Mouse (Mus musculus) kidney, embryonic 16.5 days (tissue): ENCODE results near the gene Pard3b. TPM values are rescaled to one million over a fixed set of nuclear protein-coding genes. Genes with fewer than 3 reads are reported as not detected.

Experiments
- ATAC-seq: fragments of 200-750 bp; cut with Nextera tagmentation; 2 replicates; pipeline ENCODE4 v1.8.0; 2017; ENCODE audit warnings: moderate TSS enrichment; ENCODE audit not compliant: low FRiP score, low TSS enrichment
- H3K27ac ChIP-seq: fragments of 300-500 bp; sonication (generic); 2 replicates; pipeline ENCODE4 v1.5.1; 2014; ENCODE audit warnings: low read length
- H3K27me3 ChIP-seq: fragments of 300-500 bp; sonication (generic); 2 replicates; pipeline ENCODE4 v1.6.1; 2014; ENCODE audit warnings: low read length, control low read depth, mixed read lengths; ENCODE audit not compliant: insufficient read depth
- H3K36me3 ChIP-seq: fragments of 300-500 bp; sonication (generic); 2 replicates; pipeline ENCODE4 v1.6.1; 2014; ENCODE audit warnings: low read length, control low read depth, mixed read lengths; ENCODE audit not compliant: insufficient read depth
- H3K4me1 ChIP-seq: fragments of 300-500 bp; sonication (generic); 2 replicates; pipeline ENCODE4 v1.6.1; 2014; ENCODE audit warnings: low read length, control low read depth, mixed read lengths; ENCODE audit not compliant: insufficient read depth
- H3K4me2 ChIP-seq: fragments of 300-500 bp; sonication (generic); replicated peaks from 2 replicates; pipeline ENCODE4 v1.6.1; 2014; ENCODE audit warnings: low read depth, low read length
- H3K4me3 ChIP-seq: fragments of 300-500 bp; sonication (generic); 2 replicates; pipeline ENCODE4 v1.5.1; 2014; ENCODE audit warnings: mild to moderate bottlenecking, low read length
- H3K9ac ChIP-seq: fragments of 300-500 bp; sonication (generic); replicated peaks from 2 replicates; pipeline ENCODE4 v1.6.1; 2014; ENCODE audit warnings: low read length
- H3K9me3 ChIP-seq: fragments of 300-500 bp; sonication (generic); 2 replicates; pipeline ENCODE4 v1.6.1; 2016; ENCODE audit warnings: low read length, control low read depth
- WGBS: fragments of 180-500 bp; shearing (Covaris S2); extraction: QIAGEN DNeasy Blood & Tissue Kit; methylation state at CpG from one replicate; pipeline ENCODE4 v1.1.7; 2014; 5-methylcytosine and 5-hydroxymethylcytosine counted together
- polyA plus RNA-seq: library from polyadenylated mRNA; unstranded; fragments of >200 nt; fragmentation: Nextera tagmentation; extraction: Ambion mirVana; gene quantifications from 2 replicates; pipeline ENCODE4 v1.2.1, GENCODE M21; 2015

The Pard3b gene
- polyA plus RNA-seq, 1 experiment from 2014 or later, result 17.6 TPM

DNA sequence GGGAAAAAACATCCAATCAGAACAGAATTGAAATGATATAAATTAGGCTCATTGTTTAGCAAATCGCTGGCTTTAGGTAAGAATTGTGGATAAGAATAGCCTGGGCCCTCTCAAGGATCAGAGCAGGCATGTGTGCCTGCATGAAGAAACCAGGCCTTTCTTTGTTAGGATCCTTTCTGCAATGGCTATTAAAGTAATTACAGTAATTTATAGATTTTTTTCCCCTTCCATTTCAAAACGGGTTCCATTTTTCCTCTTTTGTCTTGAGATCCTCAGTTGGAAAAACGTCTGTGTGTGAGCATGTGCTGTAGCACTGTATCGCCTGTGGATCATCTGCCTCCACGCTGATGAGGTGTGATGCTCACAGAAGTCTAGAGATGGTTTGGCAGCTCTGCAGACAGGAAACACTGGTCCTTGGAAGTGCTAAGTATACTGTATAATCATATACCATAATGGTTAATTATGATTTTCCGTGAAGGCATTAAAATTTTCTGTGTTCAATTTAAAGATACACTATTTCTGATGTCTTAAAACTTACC is 198.5 kb downstream of the Pard3b start:
- Histone ChIP-seq H3K4me3 (no peak overlapping the region), H3K27me3 (no peaks in the 10 kb centered on the region), H3K9ac (no peak overlapping the region), H3K4me2 (no peak overlapping the region), H3K36me3 (no peaks in the 10 kb centered on the region), H3K4me1 (no peaks in the 10 kb centered on the region), H3K9me3 (no peaks in the 10 kb centered on the region), H3K27ac (no peak overlapping the region)
- 77% methylated on average over 6 of the region's 6 CpGs for WGBS
- no peak for ATAC-seq

DNA sequence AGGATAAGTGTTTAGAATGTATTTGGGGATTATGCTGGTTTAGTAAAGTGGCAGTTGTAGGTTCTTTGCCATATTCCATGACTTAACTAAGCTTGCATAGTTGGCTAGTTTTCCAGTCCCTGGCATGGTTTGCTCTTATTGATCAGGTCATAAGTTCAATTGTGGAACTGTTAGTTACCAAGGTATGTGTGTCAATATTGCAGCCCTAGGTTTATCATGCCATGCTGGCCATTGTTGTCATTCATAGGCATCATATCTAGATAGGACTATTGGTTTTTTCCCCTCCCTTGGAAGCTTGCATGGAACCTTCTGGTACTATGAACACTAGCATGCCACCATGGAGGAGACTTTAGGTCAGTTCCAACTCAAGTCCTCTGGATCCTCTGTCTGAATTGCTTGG is 208.0 kb downstream of the Pard3b start:
- Histone ChIP-seq H3K27ac (no peak overlapping the region), H3K9ac (no peak overlapping the region), H3K9me3 (no peaks in the 10 kb centered on the region), H3K4me2 (no peak overlapping the region), H3K27me3 (no peaks in the 10 kb centered on the region), H3K4me1 (no peaks in the 10 kb centered on the region), H3K4me3 (no peak overlapping the region), H3K36me3 (no peaks in the 10 kb centered on the region)
- no peak for ATAC-seq

DNA sequence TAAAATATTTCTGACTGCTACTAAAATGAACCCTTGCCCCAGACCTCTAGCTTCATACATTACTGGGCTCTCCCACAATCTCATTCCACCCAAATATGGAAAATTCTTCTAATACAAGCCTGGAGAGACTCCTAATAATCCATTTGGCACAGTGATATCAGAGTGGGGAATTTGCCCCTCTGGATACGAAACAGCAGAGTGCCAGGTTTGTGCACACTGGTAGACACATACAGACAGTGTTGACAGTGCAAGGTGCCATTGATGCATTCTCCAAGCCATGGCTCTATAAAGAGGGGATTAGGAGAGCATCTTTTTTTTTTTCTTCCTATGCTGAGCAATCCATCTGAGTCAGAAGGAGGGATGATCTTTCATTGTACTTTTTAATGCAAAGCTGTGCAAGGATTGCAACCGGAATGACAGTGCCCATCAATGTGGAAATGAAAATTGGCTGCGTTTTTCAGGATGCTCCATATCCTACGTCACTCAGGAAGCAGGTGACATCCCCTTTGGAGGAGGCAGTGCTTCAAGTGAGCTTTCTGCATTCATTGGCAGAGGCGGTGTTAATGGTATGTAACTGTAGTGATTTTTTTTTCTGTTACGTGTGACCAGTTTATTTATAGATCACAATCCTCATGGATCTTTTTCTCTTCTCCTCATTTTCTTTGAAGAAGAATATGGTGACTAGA is 210.5 kb downstream of the Pard3b start:
- WGBS, result 81% methylated on average over 6 of the region's 6 CpGs
- H3K4me3 ChIP-seq, result no peak overlapping the region
- no peaks in the 10 kb centered on the region for H3K36me3 ChIP-seq
- H3K27ac ChIP-seq, result no peak overlapping the region
- H3K4me2 ChIP-seq, result no peak overlapping the region
- no peak for ATAC-seq
- no peaks in the 10 kb centered on the region for H3K27me3 ChIP-seq
- no peak overlapping the region for H3K9ac ChIP-seq
- H3K4me1 ChIP-seq, result no peaks in the 10 kb centered on the region
- H3K9me3 ChIP-seq, result no peaks in the 10 kb centered on the region

DNA sequence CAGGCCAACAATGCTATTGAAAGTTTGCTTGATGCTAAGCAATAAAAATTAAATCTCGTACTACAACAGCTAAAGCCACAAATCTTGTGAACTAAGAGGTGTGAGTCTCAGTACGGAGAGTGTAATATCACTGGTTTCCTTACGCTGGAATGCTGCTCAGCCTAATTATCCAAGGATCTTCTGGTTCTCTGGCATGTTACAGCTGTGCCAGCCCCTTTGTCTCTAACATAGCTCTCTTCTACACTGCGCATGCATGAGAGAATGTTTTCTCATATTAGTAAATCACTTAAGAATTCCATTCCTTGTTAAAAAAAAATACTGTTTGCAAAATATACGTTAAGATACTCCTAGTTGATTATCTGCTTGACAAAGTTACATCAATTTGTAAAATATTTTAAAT is 211.8 kb downstream of the Pard3b start:
- H3K27me3 ChIP-seq, result no peaks in the 10 kb centered on the region
- no peaks in the 10 kb centered on the region for H3K36me3 ChIP-seq
- H3K27ac ChIP-seq, result no peak overlapping the region
- no peak overlapping the region for H3K4me3 ChIP-seq
- no peaks in the 10 kb centered on the region for H3K4me1 ChIP-seq
- ATAC-seq, result no peak
- no peak overlapping the region for H3K4me2 ChIP-seq
- H3K9me3 ChIP-seq, result no peaks in the 10 kb centered on the region
- no peak overlapping the region for H3K9ac ChIP-seq
- 71% methylated on average over 5 of the region's 5 CpGs for WGBS

DNA sequence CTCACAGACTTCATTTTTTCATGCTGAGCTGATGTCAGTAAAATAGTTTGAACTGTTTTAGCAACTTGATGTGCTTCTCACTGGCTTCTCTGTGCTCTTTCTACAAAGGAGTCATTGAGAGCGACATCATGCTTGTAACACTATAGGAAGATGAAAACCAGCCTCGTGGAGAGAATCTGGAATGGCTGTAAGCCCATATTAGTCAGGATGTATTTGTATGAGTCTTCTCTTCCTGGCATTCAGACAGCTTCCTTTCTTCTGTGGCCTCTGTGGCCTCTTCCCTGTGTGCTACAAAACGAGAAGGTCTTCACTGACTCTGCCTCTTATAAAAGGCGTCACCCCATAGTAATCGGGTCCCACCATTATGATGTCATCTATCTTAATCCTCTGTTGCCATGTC is 212.6 kb downstream of the Pard3b start:
- Histone ChIP-seq H3K27ac (no peak overlapping the region), H3K36me3 (no peaks in the 10 kb centered on the region), H3K4me1 (no peaks in the 10 kb centered on the region), H3K27me3 (no peaks in the 10 kb centered on the region), H3K4me2 (no peak overlapping the region), H3K9me3 (no peaks in the 10 kb centered on the region), H3K9ac (no peak overlapping the region), H3K4me3 (no peak overlapping the region)
- no peak for ATAC-seq
- WGBS, result 75% methylated on average over 5 of the region's 5 CpGs

DNA sequence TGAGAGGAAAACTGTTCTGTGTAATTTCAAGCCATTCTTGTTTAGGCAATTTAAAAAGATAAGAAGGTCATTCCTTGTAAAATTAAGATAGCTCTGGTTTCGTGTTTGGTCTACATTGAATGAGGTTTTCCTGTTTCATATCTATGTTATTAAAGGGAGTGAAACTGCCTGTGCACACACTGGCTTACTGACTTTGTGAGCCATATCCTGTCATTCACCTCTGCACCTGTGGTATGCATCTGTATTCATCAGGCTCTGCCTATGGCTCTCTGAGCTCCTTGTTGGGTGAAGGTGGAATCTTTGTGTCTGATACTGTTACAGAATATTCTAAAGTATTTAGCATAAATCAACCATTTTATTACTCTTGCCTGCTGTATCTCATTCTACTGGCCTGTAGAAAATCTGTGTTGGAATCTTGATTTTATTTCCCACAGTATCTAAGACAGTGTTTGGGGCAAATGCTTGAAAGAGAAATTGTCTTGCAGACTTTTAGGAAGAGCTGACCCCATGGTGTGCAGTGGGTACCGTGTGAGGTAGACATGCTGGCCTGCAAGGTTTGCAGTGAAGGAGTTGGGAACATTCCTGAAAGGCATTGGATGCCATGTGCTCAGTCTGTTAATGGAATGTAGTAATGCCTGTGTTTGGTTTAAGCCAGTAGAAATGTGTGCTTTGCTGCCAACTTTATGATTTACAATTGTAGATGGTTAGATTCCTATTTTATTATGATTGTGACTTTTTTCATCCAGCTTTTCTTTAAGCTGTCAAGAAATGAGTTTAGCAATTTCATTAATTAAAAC is 228.9 kb downstream of the Pard3b start:
- 0 out of 2 replicates have a peak, but pooled peaks cover 2% of the 10 kb centered on the region for H3K9me3 ChIP-seq
- H3K27me3 ChIP-seq, result no peaks in the 10 kb centered on the region
- no peak for ATAC-seq
- H3K4me2 ChIP-seq, result no peak overlapping the region
- H3K36me3 ChIP-seq, result no peaks in the 10 kb centered on the region
- H3K4me1 ChIP-seq, result no peaks in the 10 kb centered on the region
- no peak overlapping the region for H3K27ac ChIP-seq
- H3K4me3 ChIP-seq, result no peak overlapping the region
- 57% methylated on average over 2 of the region's 2 CpGs for WGBS
- no peak overlapping the region for H3K9ac ChIP-seq

DNA sequence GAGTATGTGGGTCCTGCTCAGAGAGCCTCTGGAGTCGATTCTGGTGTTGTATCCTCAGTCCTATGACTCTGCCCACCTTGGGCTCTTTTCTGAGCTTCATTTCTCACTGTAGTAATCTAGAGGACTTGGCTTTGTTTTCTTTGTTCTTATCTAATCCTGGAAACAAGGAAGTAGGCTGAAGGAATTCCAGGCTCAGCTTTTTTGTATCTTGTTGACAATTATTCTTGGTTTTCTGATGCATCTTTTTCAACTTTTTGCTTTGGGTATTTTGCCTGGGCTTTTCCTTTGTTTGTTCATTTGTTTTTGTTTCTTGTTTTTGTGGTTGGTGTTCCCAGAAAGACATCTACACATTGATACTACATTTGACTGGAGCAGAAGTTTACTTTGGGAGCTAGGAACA is 236.3 kb downstream of the Pard3b start:
- H3K4me1 ChIP-seq, result no peaks in the 10 kb centered on the region
- WGBS, result 78% methylated on average over 1 of the region's 1 CpGs
- H3K27ac ChIP-seq, result no peak overlapping the region
- no peak overlapping the region for H3K9ac ChIP-seq
- H3K27me3 ChIP-seq, result no peaks in the 10 kb centered on the region
- H3K4me2 ChIP-seq, result no peak overlapping the region
- no peak for ATAC-seq
- no peaks in the 10 kb centered on the region for H3K9me3 ChIP-seq
- no peak overlapping the region for H3K4me3 ChIP-seq
- no peaks in the 10 kb centered on the region for H3K36me3 ChIP-seq

DNA sequence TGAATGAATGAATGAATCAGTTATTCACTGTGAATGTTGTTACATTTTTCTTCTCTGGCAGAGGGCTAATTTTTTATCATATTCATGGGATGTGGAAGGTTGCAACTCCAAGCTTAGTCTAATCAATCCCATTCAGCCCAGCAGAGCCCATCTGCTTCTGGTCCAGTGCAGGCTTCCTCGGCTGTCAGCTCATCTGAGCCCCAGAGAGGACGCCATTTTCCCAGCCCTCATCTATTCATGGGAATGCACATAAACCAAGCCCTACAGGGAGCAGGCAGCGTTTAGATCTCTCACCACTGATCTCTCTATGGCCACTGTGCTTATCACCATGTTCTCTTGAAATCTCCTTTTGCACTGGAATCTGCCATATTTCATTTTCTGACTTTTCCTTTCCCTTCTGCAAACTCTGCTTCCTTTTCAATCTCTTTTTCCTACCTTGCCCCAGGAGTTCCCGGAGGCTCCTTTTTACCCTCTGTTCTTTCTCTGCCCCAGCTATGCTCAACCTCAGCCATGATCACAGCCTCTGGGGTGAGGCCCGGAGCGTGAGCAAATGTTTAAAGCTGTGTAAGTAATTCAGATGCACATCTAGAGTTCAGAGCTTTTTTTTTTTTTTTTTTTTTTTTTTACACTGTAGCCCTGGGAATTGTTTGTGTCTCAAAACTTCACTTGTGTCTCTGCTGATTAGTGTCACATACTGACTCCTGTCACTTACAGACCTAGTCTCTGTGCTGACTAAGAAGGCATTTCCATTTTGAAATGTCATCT is 241.3 kb downstream of the Pard3b start:
- Histone ChIP-seq H3K27ac (no peak overlapping the region), H3K27me3 (no peaks in the 10 kb centered on the region), H3K9me3 (no peaks in the 10 kb centered on the region), H3K4me1 (no peaks in the 10 kb centered on the region), H3K36me3 (no peaks in the 10 kb centered on the region), H3K4me3 (no peak overlapping the region), H3K9ac (no peak overlapping the region), H3K4me2 (no peak overlapping the region)
- 83% methylated on average over 6 of the region's 6 CpGs for WGBS
- ATAC-seq, result no peak

DNA sequence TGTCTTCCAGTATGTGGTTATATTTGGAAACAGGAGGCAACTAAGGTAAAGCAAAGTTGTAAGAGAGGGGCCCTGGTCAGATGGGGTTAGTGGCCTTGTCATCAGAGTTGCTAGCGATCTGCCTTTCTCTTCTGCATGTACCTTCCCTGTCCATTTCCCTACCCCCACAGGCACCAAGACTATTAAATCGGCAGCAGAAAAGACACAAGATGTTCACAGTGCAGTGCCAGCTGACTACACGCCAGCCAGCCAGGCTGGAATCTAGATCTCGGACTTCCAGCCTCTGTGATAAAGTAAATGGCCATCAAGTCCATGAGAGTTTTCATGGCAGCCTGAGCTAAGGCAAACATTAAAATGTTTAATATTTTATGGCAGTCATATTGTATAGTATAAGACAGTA is 257.4 kb downstream of the Pard3b start:
- no peak overlapping the region for H3K4me2 ChIP-seq
- H3K4me3 ChIP-seq, result no peak overlapping the region
- no peaks in the 10 kb centered on the region for H3K4me1 ChIP-seq
- no peaks in the 10 kb centered on the region for H3K36me3 ChIP-seq
- 85% methylated on average over 4 of the region's 4 CpGs for WGBS
- H3K9me3 ChIP-seq, result no peaks in the 10 kb centered on the region
- no peak overlapping the region for H3K27ac ChIP-seq
- no peak for ATAC-seq
- no peak overlapping the region for H3K9ac ChIP-seq
- H3K27me3 ChIP-seq, result no peaks in the 10 kb centered on the region
